Mouse (Mus musculus) megakaryocyte, adult 5-6 weeks (primary cell): Measurements from ENCODE around the gene Gm10073. TPM values are rescaled to one million over a fixed set of nuclear protein-coding genes. Genes with fewer than 3 reads are reported as not detected.

Source experiments
- ATAC-seq: 2 replicates; pipeline ENCODE4 v1.8.0; 2016; ENCODE audit warnings: mild to moderate bottlenecking, inconsistent platforms; ENCODE audit not compliant: poor library complexity, severe bottlenecking
- total RNA-seq, 2 experiments: library from RNA; stranded (forward) in 1 of 2; stranded (reverse) in 1 of 2; fragments of 153-499, 151-499 nt in 1 of 2; fragments of 221-1000, 200-1000 nt in 1 of 2; gene quantifications; 2 replicates each; pipeline versions ENCODE4 v1.2.3 to v1.2.4; 2015 to 2017

Gene Gm10073
- total RNA-seq, 2 experiments from 2014 or later = 5.4 to 53.0 TPM

DNA sequence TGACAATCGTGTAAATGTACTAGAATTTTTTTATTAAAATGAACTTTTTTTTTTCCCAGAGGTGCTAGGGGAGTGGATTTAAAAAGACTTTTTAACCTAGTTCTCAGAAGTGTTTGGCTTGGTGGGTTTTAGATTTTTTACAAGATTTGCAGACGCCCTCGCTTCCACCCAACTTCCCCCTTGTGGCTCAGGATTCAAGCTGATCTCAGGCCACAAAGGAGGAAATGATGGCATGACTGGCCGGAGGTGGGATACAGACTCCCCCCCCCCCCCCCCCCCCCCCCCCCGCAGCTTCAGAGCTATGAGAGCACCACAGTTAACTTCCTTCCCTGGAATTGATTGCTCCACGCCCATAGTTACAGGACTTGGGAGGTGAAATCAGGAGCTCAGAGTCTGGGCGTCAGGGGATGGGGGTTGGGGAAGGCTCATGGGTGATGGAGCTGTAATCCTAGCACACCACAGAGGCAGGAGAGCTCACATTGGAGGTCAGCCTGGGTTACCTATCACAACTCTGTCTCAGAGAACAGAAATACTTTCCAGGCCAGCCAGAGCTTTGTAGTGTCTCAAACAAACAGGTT, 17.1 kb downstream of the Gm10073 start:
- ATAC-seq = peak; percentile 58

DNA sequence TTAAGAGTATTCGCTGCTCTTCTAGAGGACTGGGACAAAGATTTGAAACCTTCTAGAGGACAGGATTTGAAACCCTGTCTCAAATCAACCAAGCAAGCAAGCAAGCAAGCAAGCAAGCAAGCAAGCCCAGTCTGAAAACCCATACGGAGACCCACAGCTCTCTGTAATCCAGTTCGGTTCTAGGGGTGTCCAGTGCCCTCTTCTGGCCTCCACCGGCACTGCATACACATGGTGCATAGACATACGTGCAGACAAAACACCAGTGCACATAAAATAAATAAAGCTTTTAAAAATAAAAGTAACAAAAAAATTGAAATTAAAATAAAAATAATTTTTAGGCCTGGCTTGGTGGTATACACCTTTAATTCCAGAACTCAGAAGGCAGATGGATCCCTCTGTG, 19.2 kb downstream of the Gm10073 start:
- no peak for ATAC-seq

DNA sequence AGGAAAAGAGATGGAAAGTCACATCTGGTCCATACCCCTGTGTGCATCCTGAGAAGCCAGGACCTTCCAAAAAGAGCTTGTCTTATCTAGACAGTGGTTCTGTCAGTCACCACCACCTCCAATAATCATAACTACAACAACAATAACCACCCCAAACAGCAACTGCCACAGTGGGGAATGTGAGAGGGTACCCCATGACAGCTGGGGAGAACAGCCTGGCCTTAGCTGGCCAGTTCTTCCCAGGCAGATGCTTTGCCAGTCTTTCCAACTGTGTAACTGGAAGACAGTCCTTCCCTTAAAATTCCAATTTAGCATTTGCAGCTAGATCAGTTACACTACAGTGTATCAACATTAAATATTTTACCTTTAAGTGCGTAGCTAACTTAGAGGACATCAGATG, 22.4 kb downstream of the Gm10073 start:
- no peak for ATAC-seq

DNA sequence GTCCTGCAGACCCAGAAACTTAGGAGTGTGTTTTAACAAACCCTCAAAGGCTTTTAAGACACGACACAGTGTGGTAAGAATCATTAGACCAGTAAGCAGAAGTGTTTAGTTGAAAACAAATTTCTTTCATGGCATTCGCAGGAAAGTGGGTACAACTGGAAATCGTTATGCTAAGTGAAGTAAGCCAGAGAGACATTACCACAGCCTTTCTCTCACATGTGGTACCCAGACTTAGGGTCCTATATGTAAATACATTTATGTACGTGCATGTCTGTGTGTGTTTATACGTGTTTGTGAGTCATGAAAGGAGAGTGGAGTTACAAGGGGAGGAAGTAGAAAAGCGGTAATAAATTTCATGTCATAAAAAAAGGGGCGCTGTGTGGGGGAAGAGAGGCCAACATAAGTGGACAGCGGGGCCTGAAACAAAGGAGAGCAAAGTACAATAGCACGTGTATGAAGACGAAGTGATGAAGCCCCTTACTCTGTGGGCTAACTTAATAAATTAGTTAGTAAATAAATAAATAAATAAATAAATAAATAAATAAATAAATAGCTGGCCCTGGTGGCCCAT, 24.8 kb downstream of the Gm10073 start:
- no peak for ATAC-seq

DNA sequence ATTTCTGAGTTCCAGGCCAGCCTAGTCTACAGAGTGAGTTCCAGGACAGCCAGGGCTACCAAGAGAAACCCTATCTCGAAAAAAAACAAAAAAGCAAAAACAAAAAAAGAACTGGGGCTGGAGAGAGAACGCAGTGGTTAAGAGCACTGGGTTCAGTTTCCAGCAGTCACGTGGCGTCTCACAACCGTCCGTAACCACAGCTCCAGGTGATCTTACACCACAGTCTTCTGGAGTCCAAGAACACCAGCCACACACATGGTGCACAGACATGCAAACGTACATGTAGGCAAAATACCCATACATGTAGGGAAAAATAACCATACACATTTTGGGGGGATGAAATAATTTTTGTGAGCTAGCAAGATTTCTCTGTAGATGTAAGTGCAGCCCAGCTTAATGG, 26.5 kb downstream of the Gm10073 start:
- ATAC-seq = no peak

DNA sequence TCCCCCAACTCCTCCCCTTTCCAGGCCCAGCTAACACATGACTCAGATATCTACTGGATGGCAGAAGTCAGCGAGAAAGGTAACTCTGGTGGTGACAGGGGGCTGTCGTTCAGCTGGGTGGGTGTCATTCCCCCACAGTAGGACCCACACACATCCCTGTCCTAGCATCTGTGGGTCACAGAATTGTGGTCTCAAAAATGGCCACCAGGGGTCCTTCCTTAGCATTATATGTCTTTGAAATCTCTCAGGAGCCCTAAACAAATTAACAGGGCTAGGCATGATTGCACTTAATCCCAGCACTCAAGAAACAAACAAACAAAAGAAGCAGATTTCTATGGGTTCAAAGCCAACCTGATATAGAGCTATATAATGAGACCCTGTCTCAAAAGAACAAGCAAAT, 28.1 kb downstream of the Gm10073 start:
- ATAC-seq = no peak

DNA sequence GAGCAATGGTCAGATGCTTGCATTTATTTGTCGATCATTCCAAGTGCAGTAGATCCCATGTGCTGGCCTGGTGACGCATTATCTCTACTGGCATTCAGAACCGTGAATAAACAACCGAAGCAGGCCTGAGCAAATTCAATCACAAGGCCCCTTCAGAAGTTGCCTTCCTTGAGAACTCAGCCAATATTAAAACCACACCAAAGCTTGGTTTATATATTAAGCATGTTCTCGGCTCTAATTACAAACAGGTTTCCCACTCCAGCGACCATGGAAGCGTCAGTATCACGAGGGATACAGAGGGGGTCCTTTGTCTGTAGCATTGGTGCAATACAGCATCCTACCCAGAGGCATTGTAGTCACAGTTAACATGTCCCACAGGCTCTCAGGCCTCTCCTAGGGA, 30.2 kb downstream of the Gm10073 start:
- ATAC-seq = no peak

DNA sequence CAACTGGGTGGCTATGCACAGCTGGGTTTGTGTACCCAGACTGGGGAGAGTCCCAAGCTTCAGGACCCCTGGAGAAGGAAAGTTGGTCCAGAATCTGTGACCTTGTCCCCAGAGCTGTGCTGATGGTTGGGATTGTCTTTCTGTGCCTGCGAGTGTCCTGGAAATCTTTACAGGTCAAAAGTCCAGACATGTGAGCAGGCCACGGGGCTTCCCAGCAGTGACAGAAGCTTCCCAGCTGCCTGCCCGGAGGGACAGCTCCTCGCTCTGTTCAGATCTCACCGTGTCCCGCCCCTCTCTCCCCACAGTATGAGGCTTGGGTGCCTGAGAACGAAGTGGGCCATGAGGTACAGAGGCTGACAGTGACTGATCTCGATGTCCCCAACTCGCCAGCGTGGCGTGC, 32.3 kb downstream of the Gm10073 start:
- ATAC-seq = no peak

DNA sequence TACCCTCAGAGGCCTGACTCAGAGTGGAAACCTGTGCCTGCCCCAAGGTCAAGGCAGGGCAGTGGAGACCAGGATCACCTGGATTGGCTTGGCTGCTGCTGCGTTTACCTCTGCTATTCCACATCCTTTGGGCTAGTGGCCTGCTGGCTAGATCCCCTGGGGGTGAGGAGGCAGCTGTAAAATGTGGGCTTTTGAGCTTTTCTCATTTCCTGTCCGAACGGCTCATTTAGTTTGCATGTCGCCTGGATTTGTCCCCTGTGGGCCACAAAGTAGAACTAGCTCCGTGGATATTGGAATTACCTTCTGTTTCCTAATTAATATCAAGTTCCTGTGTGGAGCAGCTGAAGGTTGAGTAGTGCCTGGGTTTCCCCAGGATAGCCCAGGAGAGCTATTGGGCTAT, 34.1 kb downstream of the Gm10073 start:
- ATAC-seq = no peak

DNA sequence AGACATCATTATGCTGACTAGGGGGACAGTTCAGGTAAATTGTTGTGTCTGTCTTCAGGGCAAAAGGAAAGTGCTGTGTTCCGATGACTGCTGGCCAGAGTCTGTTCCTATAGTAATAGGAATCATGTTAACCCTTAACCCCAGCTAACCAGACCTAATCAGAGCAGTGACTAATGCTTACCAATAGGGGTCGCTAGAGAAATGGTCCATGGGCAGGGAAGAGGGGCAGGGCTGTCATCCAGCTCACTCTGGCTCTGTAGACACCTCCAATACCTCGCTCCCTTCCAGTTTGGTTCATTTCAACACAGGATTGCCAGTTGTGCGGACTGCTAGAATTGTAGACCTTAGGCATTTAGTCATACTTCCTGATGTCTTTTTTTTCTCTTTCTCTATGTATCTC, 37.8 kb downstream of the Gm10073 start:
- peak; percentile 64 for ATAC-seq

DNA sequence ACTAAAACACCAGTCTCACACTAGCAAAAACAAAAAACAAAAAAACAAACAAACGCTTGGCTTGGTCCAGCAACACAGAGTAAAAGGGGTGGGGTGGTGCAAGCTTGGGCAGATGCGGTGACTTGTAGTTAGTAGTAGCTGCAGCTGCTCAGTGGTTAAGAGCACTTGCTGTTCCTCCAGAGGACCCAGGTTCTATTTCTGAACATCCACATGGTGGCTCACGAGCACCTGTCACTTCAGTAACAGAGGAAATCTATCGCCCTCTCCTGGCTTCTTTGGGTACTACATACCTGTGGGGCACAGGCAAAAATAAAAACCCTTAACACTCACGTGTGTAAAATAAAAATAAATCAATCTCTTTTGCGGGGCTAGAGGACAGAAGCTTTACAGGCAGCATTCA, 38.8 kb downstream of the Gm10073 start:
- peak; percentile 73 for ATAC-seq

DNA sequence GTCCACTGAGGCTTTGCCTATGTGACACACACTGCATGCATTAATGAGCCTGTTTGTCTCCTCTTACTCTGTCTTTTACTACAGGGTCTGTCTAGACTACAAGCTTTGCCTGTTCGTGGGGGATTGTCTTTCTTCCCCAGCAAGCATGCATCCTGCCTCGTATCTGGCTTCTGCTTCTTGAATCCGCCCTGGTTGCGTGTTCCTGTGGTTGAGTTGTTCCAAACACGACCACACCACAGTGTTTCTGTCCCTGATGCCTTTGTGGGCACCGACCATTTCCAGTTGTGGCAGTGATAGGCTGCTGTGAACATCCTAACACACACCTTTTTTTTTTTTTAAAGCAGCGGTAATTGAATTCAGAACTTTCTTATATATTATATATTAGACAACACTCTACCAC, 39.6 kb downstream of the Gm10073 start:
- 0 out of 2 replicates have a peak, but pooled peaks have one; percentile 24 for ATAC-seq

DNA sequence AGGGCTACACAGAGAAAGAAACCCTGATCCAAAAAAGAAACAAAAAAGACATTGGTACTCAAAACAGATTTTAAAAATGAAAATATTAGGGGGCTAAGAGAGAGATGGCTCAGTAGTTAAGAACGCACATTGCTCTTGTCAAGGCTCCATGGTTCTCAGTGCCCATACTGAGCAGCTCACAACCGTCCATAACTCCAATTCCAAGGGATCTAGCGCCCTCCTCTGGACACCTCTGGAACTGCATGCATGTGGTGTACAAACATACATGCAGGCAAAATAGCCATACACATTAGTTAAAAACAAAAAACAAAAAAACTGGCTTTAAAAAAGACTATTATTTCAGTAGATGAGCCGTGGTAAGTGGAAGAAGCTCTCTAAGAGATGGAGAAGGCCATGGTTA, 42.7 kb downstream of the Gm10073 start:
- no peak for ATAC-seq

DNA sequence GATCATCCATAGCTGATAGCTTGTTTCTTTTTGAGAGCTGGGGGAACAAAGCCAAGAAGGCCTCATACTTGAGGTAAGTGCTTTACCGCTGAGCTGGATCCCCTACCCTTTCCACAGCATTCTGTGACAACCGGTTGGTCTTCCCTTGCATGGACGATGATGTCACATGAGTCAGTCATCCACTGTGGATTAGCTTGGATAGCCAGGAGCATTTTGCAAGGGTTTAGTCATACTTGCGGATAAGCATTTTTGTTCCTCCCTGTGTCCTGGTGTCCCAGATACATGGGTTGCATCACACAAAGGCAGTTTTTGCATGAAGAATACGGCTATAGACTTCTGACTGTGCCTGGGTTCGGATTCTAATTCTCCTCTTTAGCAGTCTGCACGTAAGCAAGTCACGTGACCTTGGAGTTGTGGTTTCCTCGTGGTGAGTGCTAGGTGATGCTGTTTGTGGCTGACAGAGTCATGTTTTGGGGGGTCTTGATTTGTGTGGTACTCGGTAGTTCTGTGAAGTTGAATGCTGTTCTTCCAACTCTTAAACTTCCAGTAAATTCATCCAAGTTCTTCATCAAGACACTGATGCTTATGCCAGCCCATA, 43.3 kb downstream of the Gm10073 start:
- ATAC-seq = no peak

DNA sequence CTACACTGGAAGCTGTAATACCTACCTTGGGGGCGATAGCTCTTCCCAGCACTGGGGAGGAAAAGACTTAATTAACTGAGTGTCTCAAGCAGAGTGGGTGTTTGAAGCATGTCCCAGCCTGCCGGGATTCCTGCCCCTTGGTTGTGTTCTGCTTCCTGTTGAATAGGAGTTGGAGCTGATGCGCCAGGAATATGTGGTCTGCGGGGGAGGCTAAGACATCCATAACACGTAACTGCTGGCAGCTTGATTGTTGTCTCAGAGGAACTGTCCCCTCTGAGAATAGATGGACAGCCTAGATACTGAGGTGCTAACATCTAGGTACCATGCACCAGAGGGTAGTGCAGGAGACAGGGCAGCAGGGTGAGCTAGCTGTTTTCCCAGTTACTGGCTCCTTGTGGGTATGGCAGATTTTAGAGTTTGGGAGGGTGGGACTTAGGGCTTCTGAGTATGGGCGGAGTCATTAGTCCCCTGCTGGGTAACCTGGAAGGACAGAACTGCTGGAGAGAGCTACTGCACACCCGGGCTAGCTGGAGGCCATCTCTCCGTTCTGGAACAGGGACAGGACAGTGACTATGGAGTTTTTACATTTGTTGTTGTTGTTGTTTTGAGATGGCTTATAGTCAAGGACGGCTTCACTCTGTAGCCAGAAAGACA, 44.5 kb downstream of the Gm10073 start:
- ATAC-seq = no peak

DNA sequence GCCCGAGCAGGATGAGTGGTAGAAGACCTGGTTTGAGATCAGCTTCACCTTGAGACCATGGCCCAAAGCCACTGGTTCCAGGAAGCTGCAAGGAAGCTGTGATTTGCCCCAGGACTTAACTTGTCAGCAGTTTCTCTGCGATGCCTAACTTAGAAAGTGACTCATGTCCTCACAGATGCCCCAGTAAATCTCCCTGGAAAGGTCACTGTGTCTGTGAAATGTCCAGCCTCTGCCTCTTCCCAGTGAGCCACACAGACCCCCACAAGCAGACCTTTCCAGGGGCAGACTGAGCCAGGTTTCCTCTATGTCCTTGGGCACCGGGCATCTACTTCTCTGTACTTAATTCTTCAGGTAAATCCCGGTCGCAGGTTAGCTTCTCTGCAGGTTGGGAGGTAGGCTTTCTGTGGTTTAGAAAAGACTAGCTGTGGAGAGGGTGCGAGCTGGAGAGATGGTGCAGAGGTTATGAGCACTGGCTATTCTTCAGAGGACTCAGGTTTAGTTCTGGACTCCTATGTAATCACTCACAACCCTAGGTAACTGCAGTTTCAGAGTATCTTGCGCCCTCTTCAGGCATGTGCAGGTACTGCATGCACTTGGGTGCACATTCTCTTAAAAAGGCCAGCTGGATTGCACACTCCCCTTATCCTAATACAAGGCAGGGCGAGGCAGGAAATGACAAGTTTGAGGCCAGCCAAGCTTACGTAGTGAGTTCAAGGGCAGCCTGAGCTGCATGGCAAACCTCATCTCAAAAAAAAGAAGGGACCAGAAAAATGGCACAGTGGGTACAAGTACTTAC, 45.8 kb downstream of the Gm10073 start:
- ATAC-seq = no peak

DNA sequence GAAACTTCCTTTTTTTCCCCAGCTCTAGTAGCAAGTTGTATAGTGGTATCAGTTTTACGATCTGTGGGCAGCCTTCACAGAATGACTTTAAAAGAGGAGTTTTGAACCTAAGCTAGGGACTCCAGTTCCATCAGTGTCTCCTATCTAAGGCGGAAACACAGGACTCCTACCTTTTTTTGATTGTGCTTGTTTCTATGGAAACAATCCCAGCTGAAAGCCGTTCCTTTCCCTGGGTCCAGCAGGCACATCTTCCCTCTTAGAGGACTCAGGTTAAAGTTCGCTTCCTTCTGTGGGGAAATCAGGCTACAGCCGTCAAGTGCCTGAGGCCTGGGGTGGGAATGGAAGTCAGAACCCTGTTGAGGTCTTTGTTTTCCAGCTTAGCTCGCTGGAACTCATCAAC, 46.5 kb downstream of the Gm10073 start:
- no peak for ATAC-seq
